Mouse (Mus musculus): ENCODE results near the gene Rsc1a1. TPM values are rescaled to one million over a fixed set of nuclear protein-coding genes. Genes with fewer than 3 reads are reported as not detected.

Rsc1a1 gene
- polyA plus RNA-seq, 1 experiment: 9.0 TPM

DNA sequence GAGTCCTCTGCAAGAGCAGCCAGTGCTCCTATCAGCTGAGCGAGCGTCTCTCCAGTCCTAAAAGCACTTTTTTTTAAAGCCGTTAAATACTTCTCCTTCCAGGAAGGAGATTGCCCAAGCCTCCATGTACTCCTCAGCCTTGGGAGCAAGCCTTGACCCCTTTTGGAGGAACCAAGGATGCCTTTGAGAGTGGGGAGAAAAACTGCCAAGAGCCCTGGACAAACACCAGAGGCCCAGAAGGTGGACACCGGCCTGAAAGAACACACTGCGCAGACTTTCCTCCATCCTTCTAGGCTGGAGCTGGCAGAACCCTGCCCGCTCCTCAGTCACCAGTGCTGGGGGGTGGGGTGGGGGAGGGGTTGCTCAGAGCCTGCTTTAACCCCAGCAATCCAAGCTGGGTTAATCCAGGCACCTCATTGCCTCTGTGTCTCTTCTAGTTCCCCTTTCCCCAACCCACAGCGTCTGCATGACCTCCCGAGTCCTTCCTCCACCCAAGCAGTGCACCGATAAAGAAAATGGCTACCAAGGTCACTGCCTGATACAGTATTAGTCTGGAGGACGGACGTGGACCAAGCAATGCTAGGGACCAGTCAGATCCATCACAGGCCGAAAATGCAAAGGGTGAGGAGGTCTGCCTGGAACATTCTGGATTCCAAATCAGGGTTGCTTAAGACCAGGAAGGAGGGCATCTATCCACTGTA is 29.3 kb downstream of the Rsc1a1 start:
- DNase-seq (ENCODE audit: extremely low spot score in 1 of 2, low spot score in 1 of 2): peak in 1 of 2 experiments; percentile 54

- no peak for DNase-seq (ENCODE audit: extremely low spot score in 1 of 2, low spot score in 1 of 2)
These were observed 30.9 kb downstream of the Rsc1a1 start for GRCm38 (mm10) chr4:141654509-141654908.

DNA sequence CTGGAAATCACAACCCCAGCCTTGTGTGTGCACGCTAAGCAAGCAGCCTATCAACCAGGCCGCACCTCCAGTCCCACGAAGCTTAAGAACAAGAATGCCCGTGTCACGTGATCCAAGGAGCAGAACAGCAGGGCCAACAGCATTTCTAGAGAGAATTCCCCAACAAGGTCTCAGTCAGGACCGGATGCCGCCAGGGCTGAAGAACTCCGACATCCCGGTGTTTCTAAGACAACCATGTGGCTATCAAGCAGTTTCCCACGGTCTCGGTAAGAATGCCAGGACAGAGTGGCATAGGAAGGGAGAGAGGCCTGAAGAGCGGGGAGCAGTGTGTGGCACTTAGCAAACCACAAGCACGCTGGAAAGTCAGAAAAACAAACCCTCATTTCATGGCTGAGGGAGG is 31.6 kb downstream of the Rsc1a1 start:
- no peak for DNase-seq (ENCODE audit: extremely low spot score in 1 of 2, low spot score in 1 of 2)

DNA sequence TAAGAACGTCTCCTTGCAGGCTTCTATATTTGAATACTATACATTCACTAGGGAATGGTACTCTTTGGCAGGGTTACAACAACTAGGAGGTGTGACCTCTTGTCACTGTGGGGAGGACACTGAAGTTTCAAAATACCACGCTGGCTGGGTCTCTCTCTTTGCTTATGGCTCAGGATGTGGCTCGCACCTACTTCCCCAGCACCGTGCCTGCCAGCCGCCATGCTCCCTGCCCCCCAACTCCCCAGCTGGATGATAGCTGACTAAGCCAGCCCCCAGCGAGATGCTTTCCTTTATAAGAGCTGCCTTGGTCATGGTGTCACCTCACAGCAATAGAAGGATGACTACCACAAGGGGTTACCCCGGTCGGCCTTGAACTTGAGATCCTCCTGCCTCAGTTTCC is 32.4 kb downstream of the Rsc1a1 start:
- DNase-seq (ENCODE audit: extremely low spot score in 1 of 2, low spot score in 1 of 2): no peak

DNA sequence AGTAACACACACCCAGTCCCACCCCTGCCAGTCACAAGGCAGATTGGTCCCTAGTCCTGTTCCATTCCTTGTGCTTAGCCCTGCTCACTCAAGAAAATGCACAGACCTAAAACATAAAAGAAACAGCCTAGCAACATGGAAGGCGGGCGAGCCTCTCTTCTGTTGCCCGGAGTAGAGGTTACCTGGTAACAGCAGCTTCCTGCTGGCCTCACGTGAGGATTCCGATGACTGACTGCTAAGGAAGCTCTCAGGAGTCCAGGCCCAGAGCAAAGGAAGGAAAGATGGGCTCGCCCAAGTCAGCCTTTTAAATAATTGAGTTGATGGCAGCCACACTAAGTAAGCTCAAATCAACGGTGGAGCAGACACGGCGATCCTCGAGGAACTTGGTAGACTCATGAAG is 33.5 kb downstream of the Rsc1a1 start:
- no peak for DNase-seq (ENCODE audit: extremely low spot score in 1 of 2, low spot score in 1 of 2)

DNA sequence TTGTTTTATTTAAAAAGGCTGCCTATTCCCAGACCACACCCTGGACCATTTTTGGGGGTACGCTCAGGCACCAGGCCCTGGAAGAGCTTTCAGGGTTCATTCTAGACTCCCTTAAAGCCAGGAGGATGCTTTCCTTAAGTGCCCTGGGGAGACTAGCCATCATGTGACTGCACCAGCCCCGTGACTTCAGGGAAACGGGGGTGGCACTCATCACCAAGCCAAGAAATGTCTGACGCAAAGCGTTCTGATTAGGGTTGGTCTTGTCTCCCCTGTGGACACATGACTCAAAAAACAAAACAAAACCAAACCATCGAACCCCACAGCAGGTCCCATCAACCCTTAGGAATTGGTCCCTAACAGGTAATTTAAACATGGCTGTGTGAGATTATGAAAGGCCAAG is 34.1 kb downstream of the Rsc1a1 start:
- no peak for DNase-seq (ENCODE audit: extremely low spot score in 1 of 2, low spot score in 1 of 2)

DNA sequence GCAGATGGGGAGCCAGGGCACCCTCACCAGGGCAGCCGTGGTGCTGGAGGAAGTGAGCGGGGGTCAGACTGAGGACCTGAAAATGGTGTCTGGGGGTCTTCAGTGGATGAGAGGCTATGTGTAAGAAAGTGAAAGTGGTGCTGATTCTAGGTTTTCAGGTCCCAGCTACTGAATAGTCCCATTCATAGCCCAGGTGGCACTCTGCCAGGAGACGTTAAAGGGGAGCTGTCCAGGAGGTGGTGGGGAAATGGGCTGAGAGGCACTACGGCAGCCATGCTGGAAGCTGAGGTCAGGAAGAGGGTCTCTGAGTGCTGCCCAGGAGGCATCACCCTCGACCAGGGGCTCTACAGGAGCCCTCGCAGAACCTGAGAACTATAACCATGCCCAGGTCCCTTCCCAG is 36.2 kb downstream of the Rsc1a1 start:
- no peak for DNase-seq (ENCODE audit: extremely low spot score in 1 of 2, low spot score in 1 of 2)

GRCm38 (mm10) chr4:141648262-141648661 is 37.1 kb downstream of the Rsc1a1 start:
- DNase-seq (ENCODE audit: extremely low spot score in 1 of 2, low spot score in 1 of 2): no peak

DNA sequence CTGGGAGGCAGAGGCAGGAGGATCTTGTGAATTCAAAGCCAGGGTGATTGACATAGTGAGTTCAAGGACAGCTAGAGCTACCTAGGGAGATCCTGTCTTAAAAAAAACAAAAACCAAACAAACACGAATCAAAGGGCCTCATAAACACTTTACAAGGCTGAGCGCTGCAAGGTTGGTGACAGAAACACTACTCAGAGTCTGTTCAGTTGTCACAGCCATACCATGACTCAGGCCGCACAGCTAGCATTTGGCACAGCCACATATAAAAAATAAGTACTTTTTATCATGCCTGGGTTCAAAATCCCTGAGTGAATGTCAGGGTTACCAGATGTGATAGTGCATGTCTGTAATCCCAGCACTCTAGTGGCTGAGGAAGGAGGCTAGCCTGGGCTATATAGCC is 38.2 kb downstream of the Rsc1a1 start:
- no peak for DNase-seq (ENCODE audit: extremely low spot score in 1 of 2, low spot score in 1 of 2)

DNA sequence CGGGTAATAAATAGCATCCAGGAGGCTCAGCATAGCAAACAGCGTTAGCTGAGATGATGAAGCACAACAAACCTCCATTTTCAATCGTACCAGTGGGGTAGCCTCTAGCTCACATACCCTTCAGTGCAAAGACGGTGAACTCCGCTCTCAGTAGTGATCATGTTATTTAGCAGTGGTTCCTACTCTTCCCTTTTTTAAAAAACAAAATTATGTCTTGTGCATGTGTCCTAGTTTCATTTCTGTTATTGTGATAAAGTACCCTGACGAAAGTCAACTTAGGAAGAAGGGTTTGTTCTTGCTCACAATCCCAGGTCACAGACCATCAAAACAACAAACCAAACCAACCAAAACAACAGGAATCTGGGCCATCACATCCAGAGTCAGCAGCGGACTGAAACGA is 39.4 kb downstream of the Rsc1a1 start:
- DNase-seq (ENCODE audit: extremely low spot score in 1 of 2, low spot score in 1 of 2): no peak

DNA sequence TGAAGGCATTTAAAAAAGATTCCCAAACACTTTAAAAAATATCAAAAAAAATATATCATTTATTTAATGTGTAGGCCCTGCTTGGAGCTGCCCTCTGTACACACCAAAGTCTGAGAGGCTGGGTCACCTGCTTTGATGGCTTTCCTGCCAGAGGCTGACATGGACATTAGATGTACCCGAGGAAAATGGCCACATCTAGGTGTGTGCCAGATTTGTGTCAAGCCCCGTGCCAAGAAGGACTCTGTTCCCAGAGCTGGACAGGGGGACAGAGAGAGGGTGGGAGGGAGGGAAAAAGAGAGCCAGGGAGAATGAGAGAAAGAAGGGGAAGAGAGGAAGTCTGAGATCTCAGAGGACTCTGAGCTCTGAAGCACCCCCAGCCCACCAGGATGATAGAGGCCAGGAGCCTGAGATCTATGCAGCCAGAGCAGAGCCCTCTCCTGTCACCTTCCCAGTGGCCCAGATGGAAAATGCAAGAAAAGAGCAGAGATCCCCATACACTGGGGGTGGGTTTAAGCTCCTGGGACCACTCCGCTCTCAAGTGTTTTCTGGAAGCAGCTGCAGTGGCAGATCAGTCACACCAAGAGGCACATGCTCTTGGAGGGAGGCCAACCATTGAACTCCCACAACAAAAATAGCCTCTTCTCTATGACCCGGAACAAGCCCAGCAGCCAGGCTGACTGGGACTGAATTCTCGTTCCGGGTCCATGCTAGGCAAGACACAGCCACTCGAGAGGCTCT is 42.1 kb downstream of the Rsc1a1 start:
- peak in 1 of 2 experiments; percentile 63 for DNase-seq (ENCODE audit: extremely low spot score in 1 of 2, low spot score in 1 of 2)

DNA sequence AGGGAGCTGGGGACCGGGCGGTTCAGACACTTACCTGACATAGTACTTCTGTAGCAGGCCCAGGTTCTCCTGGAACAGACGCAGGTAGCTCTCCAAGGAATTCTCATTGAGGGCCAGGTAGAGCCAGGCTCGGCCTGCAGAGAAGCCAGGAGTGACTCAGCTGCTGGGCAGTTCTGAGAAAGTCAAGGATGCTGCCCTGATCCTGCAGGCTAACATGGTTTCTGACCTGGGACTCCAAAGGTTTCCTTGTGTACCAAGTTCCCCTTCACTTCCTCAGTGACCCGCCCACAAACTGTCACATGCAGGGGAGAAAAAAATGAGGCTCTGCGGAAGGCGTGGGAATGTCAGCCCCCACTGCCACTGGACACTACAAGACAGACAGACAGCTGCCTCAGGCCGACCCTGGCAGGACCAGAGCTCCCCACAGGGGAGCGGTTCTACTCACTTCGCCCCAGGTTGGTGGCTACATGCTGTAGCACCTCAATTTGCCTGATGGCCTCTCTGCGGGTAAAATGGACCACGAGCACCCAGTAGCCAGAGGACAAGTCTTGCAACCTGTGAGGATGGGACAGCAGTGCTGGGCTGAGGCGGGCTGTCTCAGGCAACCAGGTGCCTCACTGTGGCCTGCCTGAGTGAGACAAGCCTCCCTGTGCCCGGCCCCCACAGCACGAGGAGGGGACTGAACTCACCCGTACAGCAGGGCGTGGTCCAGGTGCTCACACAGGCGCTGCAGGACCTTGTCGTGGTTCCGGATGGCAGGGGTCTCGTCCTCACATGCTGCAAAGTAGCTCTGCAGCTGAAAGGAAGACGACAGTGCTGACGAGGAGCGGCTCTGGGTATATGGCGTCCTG is 43.2 kb downstream of the Rsc1a1 start:
- DNase-seq (ENCODE audit: extremely low spot score in 1 of 2, low spot score in 1 of 2): no peak

DNA sequence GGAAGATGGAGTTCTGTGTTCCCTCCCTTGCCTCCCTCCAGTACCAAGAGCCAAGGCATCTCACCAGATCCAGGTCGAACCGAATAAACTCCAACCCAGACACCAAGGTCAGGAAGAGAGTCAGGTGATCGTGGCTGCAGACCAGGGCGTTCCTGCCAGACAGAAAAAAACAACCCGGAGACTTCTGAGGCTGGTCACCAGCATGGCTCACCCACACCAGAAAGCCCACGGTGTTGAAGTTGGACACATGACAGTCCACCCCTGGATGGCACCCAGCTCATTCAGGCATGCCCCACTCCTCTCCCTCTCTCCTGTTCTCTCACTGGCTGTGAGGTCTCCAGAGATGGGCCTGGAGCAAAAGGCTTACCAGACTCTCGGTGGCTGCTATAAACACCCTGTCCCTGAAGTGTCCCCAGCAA is 44.0 kb downstream of the Rsc1a1 start:
- DNase-seq (ENCODE audit: extremely low spot score in 1 of 2, low spot score in 1 of 2): no peak

DNA sequence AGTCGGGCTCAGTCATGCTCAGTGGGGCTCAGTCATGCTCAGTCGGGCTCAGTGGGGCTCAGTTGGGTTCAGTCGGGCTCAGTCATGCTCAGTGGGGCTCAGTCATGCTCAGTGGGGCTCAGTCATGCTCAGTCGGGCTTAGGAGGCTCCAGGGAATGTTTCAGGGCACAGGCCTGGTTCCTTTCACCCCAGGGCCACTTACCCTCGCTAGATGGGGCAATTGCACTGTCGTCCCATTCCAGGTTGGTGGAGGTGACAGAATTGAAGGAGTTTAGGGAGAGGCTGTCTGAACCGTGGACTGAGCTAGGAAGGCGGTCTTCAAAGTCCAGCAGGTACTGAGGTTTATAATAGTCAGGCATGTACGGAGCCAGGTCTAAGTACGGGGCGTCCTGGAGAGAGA is 45.9 kb downstream of the Rsc1a1 start:
- DNase-seq (ENCODE audit: extremely low spot score in 1 of 2, low spot score in 1 of 2): no peak

- DNase-seq (ENCODE audit: extremely low spot score in 1 of 2, low spot score in 1 of 2): no peak
These were observed 48.7 kb downstream of the Rsc1a1 start for GRCm38 (mm10) chr4:141636693-141637092.

DNA sequence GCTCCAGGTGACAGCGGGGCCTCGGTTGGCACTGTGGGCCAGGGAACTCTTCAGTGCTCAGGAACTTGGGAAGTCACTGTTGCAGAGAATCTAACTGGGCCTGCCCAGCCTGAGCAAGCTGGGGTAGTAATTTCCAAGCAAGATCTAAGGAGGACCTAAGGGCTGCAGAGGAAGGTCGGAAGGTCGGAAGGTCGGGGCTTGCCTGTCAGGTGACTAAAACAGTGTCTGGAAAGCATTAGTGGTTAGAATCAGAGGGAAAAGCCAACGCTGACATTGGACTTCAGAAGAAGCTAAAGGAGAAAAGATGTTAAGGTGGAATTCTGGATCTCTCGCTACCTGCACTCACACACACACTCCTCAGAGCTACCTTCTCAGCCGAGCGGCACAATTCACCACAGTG is 49.4 kb downstream of the Rsc1a1 start:
- no peak for DNase-seq (ENCODE audit: extremely low spot score in 1 of 2, low spot score in 1 of 2)

Other genes starting within 250 kb of the Rsc1a1 start
- 11.9 and 13.2 TPM in 2 replicates for gene Srarp, start 249.5 kb downstream of the Rsc1a1 start, polyA plus RNA-seq (2012; rRNA removed)
- gene Zbtb17, start 240.9 kb downstream of the Rsc1a1 start, polyA plus RNA-seq (2012; rRNA removed): 42.7 and 49.1 TPM in 2 replicates
- 15.4 TPM in 2 replicates for gene Spen, start 147.0 kb downstream of the Rsc1a1 start, polyA plus RNA-seq (2012; rRNA removed)
- 1.0 and 2.6 TPM in 2 replicates for gene Fblim1, start 79.5 kb downstream of the Rsc1a1 start, polyA plus RNA-seq (2012; rRNA removed)
- 0.84 and 1.2 TPM in 2 replicates for gene Tmem82, start 67.0 kb downstream of the Rsc1a1 start, polyA plus RNA-seq (2012; rRNA removed)
- 8.0 and 9.7 TPM in 2 replicates for gene Slc25a34, start 61.8 kb downstream of the Rsc1a1 start, polyA plus RNA-seq (2012; rRNA removed)
- gene Plekhm2, start 20.7 kb downstream of the Rsc1a1 start, polyA plus RNA-seq (2012; rRNA removed): 85.6 and 92.9 TPM in 2 replicates
- gene Ddi2, start 37.8 kb upstream of the Rsc1a1 start, polyA plus RNA-seq (2012; rRNA removed): 18.7 and 19.0 TPM in 2 replicates
- gene Agmat, start 61.1 kb upstream of the Rsc1a1 start, polyA plus RNA-seq (2012; rRNA removed): 0.40 and 1.1 TPM in 2 replicates
- 29.9 and 30.8 TPM in 2 replicates for gene Dnajc16, start 105.3 kb upstream of the Rsc1a1 start, polyA plus RNA-seq (2012; rRNA removed)
- 21.5 and 22.5 TPM in 2 replicates for gene Casp9, start 108.0 kb upstream of the Rsc1a1 start, polyA plus RNA-seq (2012; rRNA removed)
- 0.18 and 0.42 TPM in 2 replicates for gene Cela2a, start 140.6 kb upstream of the Rsc1a1 start, polyA plus RNA-seq (2012; rRNA removed)
- gene Ctrc, start 160.8 kb upstream of the Rsc1a1 start, polyA plus RNA-seq (2012; rRNA removed): not detected in 2 replicates
- gene Efhd2, start 189.3 kb upstream of the Rsc1a1 start, polyA plus RNA-seq (2012; rRNA removed): 244 and 256 TPM in 2 replicates